Mouse (Mus musculus): ENCODE measurements around the gene Irf2bp2.

DNA sequence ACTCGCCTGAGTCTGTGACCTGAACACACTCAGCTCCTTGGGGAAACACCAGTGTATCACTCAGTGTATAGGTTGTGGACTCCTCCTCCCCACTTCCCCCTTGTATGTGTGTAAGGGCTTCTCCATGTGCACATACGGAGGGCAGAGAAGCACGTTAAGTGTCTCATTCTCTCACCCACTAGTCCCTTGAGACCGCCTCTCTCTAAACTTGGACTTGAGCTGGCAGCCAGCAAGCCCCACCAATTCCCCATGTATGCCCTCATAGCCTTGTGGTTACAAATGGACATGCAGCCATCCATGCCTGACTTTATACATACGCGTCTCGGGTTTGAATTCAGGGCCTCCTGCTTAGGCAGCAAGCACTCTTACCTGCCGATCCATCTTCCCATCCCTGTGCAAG lies 16.9 kb downstream of the Irf2bp2 start:
- TF ChIP-seq POLR2A (IDR thresholded peaks at IDR 0.05; ENCODE audit: borderline replicate concordance, extremely low read depth, low read depth, low read length) (no peak), CTCF (IDR thresholded peaks at IDR 0.05; ENCODE audit: insufficient read depth, low read length) (no peak)
